Mouse (Mus musculus) liver, adult 10 weeks (tissue): Measurements from ENCODE around the gene 9330159F19Rik. TPM values are rescaled to one million over a fixed set of nuclear protein-coding genes. Genes with fewer than 3 reads are reported as not detected.

Experiments used
- polyA plus RNA-seq: library from polyadenylated mRNA; stranded (reverse); fragments of 350-450 nt; fragmentation: Illumina TruSeq; extraction: RNeasy Lipid Tissue Mini Kit (QIAGEN cat#74804); gene quantifications from one replicate; pipeline ENCODE4 v1.2.3, GENCODE M21; 2014; ENCODE audit warnings: low read depth, low replicate concordance

Gene 9330159F19Rik
- polyA plus RNA-seq, result not detected

GRCm38 (mm10) chr10:29211453-29211852 is at the start of gene 9330159F19Rik:
Gene 9330159F19Rik, plus strand, starts transcription at chr10:29211606.

GRCm38 (mm10) chr10:29198642-29199041 is 12.8 kb upstream of the 9330159F19Rik start, which contains the start of gene Gm49353:
Gene Gm49353, plus strand, starts transcription at chr10:29198954.

Other genes with a start within 250 kb of the 9330159F19Rik start
- gene 2310057J18Rik, start 225.3 kb upstream of the 9330159F19Rik start, polyA plus RNA-seq, result not detected
- not detected for gene Soga3, start 67.8 kb upstream of the 9330159F19Rik start, polyA plus RNA-seq
- gene Gm49353, start 12.7 kb upstream of the 9330159F19Rik start, polyA plus RNA-seq, result not detected
- gene Echdc1, start 101.6 kb downstream of the 9330159F19Rik start, polyA plus RNA-seq, result 224 TPM
- gene Rnf146, start 150.8 kb downstream of the 9330159F19Rik start, polyA plus RNA-seq, result 39.2 TPM